Mouse (Mus musculus): ENCODE measurements around the gene Sbno2.
A peak's percentile ranks its signal among the peaks of the same experiment; 100 is the strongest.

GRCm38 (mm10) chr10:80020603-80021319, 84.6 kb downstream of the Sbno2 start:
- TF ChIP-seq ZC3H11A (IDR thresholded peaks at IDR 0.05; ENCODE audit: low read depth, low read length) (no peak), USF1 (IDR thresholded peaks at IDR 0.05; ENCODE audit: low read depth, low read length) (no peak), EP300 (IDR thresholded peaks at IDR 0.05; ENCODE audit: low read length) (no peak), TBP (conservative IDR thresholded peaks at IDR 0.05; ENCODE audit: low read depth, low read length) (no peak), BHLHE40 (IDR thresholded peaks at IDR 0.05; ENCODE audit: low read depth, low read length) (no peak), POLR2AphosphoS2 (IDR thresholded peaks at IDR 0.05; ENCODE audit: low read depth, low read length) (no peak), CTCF (conservative IDR thresholded peaks at IDR 0.05 in 1 of 2, IDR thresholded peaks at IDR 0.05 in 1 of 2; ENCODE audit: low read depth in 2 of 2, low read length in 2 of 2) (peak in 1 of 2 experiments; percentile 9; a peak in 1 of 4 replicates), MXI1 (IDR thresholded peaks at IDR 0.05; ENCODE audit: low read depth, low read length) (no peak), RAD21 (IDR thresholded peaks at IDR 0.05; ENCODE audit: low read depth, low read length) (no peak), POLR2A (IDR thresholded peaks at IDR 0.05; ENCODE audit: low read depth, low read length) (no peak), HCFC1 (IDR thresholded peaks at IDR 0.05; ENCODE audit: low read depth, low read length) (no peak), RCOR1 (conservative IDR thresholded peaks at IDR 0.05; ENCODE audit: low read depth, low read length) (no peak), MAX (IDR thresholded peaks at IDR 0.05; ENCODE audit: low read length) (no peak)

Measured in CH12.LX (cell line).